Mouse (Mus musculus) embryonic facial prominence, embryonic 11.5 days (tissue): ENCODE measurements around the gene Glis2. TPM values are rescaled to one million over a fixed set of nuclear protein-coding genes. Genes with fewer than 3 reads are reported as not detected.
A peak's percentile ranks its signal among the peaks of the same experiment; 100 is the strongest.

Experiments
- ATAC-seq: fragments of 200-750 bp; cut with Nextera tagmentation; replicated peaks from 2 replicates; pipeline ENCODE4 v1.8.0; 2017; ENCODE audit warnings: low read depth; ENCODE audit not compliant: insufficient number of reproducible peaks, low FRiP score, low TSS enrichment
- DNase-seq: peaks from one replicate; pipeline ENCODE4 v3.0.0-alpha.2; 2015; ENCODE audit warnings: low spot score
- H3K27ac ChIP-seq: fragments of 300-500 bp; sonication (generic); replicated peaks from 2 replicates; pipeline ENCODE4 v1.5.1; 2014; ENCODE audit warnings: mild to moderate bottlenecking, low read depth, low read length, control low read depth
- H3K27me3 ChIP-seq: fragments of 300-500 bp; sonication (generic); 2 replicates; pipeline ENCODE4 v1.6.1; 2014; ENCODE audit warnings: mild to moderate bottlenecking, low read length, moderate library complexity, mixed read lengths; ENCODE audit not compliant: control insufficient read depth, insufficient read depth
- H3K36me3 ChIP-seq: fragments of 300-500 bp; sonication (generic); replicated peaks from 2 replicates; pipeline ENCODE4 v1.6.1; 2014; ENCODE audit warnings: low read depth, mild to moderate bottlenecking, low read length, moderate library complexity, mixed read lengths; ENCODE audit not compliant: control insufficient read depth, insufficient read depth
- H3K4me1 ChIP-seq: fragments of 300-500 bp; sonication (generic); 2 replicates; pipeline ENCODE4 v1.6.1; 2014; ENCODE audit warnings: low read length, mixed read lengths; ENCODE audit not compliant: control insufficient read depth, insufficient read depth
- H3K4me2 ChIP-seq: fragments of 300-500 bp; sonication (generic); 2 replicates; pipeline ENCODE4 v1.6.1; 2014; ENCODE audit warnings: low read depth, mild to moderate bottlenecking, control low read depth, low read length, moderate library complexity
- H3K4me3 ChIP-seq: fragments of 300-500 bp; sonication (generic); 2 replicates; pipeline ENCODE4 v1.5.1; 2014; ENCODE audit warnings: low read depth, low read length, control low read depth
- H3K9ac ChIP-seq: fragments of 300-500 bp; sonication (generic); replicated peaks from 2 replicates; pipeline ENCODE4 v1.6.1; 2014; ENCODE audit warnings: mild to moderate bottlenecking, control low read depth, low read length
- H3K9me3 ChIP-seq: fragments of 300-500 bp; sonication (generic); replicated peaks from 2 replicates; pipeline ENCODE4 v1.6.1; 2016; ENCODE audit warnings: mild to moderate bottlenecking, low read length, inconsistent platforms, mixed read lengths; ENCODE audit not compliant: control insufficient read depth
- WGBS: fragments of 180-500 bp; shearing (Covaris S2); extraction: QIAGEN DNeasy Blood & Tissue Kit; methylation state at CpG from one replicate; pipeline ENCODE4 v1.1.7; 2014; 5-methylcytosine and 5-hydroxymethylcytosine counted together
- polyA plus RNA-seq: library from polyadenylated mRNA; unstranded; fragments of >200 nt; fragmentation: Nextera tagmentation; extraction: Ambion mirVana; gene quantifications from 2 replicates; pipeline ENCODE4 v1.2.1, GENCODE M21; 2014

The Glis2 gene
- polyA plus RNA-seq, 1 experiment from 2014 or later: 19.9 TPM

GRCm38 (mm10) chr16:4552829-4553550 lies 41.5 kb upstream of the Glis2 start:
- Histone ChIP-seq H3K36me3 (peaks cover 8% of the 10 kb centered on the region), H3K9me3 (no peaks in the 10 kb centered on the region), H3K4me3 (no peak overlapping the region), H3K27me3 (no peaks in the 10 kb centered on the region), H3K9ac (peak overlapping the region; percentile 32), H3K4me1 (peaks cover 16% of the 10 kb centered on the region), H3K27ac (peak overlapping the region; percentile 87), H3K4me2 (peak overlapping the region; percentile 23)
- peak; percentile 73 for ATAC-seq
- peak; percentile 90 for DNase-seq
- 16% methylated on average over 6 of the region's 6 CpGs for WGBS

DNA sequence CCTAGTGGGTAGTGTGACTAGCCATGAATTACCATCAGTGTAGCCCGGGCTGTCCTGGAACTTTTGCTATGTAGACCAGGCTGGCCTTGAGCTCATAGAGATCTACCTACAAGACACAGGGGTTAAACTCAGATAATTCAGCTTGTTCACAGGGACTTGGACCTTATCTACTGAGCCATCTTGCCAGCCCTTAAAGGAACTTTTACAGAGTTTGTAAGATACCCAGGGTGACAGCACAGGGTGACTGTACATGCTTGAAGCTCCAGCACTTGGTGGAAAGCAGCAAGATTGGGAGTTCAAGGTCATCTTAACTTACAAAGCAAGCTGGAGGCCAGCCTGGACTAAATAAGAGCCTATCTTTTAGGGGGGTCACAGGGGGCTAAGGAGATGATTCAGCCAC lies 39.0 kb upstream of the Glis2 start:
- H3K4me1 ChIP-seq: peaks cover 16% of the 10 kb centered on the region
- no peak overlapping the region for H3K27ac ChIP-seq
- no peaks in the 10 kb centered on the region for H3K9me3 ChIP-seq
- H3K36me3 ChIP-seq: no peaks in the 10 kb centered on the region
- H3K4me2 ChIP-seq: no peak overlapping the region
- ATAC-seq: no peak
- no peak overlapping the region for H3K9ac ChIP-seq
- H3K27me3 ChIP-seq: no peaks in the 10 kb centered on the region
- DNase-seq: no peak
- no peak overlapping the region for H3K4me3 ChIP-seq
- WGBS: 100% methylated on average over 1 of the region's 1 CpGs

DNA sequence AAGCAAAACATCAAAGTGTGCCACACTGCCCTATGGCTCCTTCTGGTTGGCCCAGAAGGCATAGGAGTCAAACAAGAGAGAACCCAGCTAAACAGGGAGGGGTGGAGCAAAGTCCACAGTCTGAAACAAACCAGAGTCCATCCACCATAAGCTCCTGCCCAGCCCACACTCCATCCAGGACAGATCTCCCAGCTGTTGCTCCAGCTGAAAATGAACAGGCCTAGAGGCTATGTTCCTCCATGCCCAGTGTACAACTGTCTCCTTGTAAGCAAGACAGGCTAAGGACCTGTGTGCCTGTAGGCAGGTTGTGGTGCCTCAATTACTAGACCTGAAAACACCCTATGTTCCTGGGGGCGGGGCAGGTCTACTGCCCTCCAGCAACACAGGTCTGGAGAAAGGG lies 37.4 kb upstream of the Glis2 start:
- WGBS: 70% methylated on average over 1 of the region's 1 CpGs
- no peak for DNase-seq
- Histone ChIP-seq H3K36me3 (no peaks in the 10 kb centered on the region), H3K9ac (peak overlapping the region; percentile 88), H3K4me1 (peaks cover 16% of the 10 kb centered on the region), H3K4me2 (peak overlapping the region; percentile 85), H3K9me3 (no peaks in the 10 kb centered on the region), H3K27me3 (no peaks in the 10 kb centered on the region), H3K4me3 (peak overlapping the region; percentile 82; the same call in 1 of the 2 replicates), H3K27ac (no peak overlapping the region)
- ATAC-seq: no peak

- H3K27me3 ChIP-seq: no peaks in the 10 kb centered on the region
- DNase-seq (peak; percentile 74), ATAC-seq (peak; percentile 25; the same call in 1 of the 2 replicates)
- no peaks in the 10 kb centered on the region for H3K9me3 ChIP-seq
- peak overlapping the region; percentile 88 for H3K9ac ChIP-seq
- peaks cover 11% of the 10 kb centered on the region for H3K4me1 ChIP-seq
- peak overlapping the region; percentile 85 for H3K4me2 ChIP-seq
- peak overlapping the region; percentile 92 for H3K27ac ChIP-seq
- WGBS: under 1% methylated on average over 19 of the region's 19 CpGs
- no peaks in the 10 kb centered on the region for H3K36me3 ChIP-seq
- H3K4me3 ChIP-seq: peak overlapping the region; percentile 82
Measured at GRCm38 (mm10) chr16:4557949-4558348, 36.6 kb upstream of the Glis2 start.

DNA sequence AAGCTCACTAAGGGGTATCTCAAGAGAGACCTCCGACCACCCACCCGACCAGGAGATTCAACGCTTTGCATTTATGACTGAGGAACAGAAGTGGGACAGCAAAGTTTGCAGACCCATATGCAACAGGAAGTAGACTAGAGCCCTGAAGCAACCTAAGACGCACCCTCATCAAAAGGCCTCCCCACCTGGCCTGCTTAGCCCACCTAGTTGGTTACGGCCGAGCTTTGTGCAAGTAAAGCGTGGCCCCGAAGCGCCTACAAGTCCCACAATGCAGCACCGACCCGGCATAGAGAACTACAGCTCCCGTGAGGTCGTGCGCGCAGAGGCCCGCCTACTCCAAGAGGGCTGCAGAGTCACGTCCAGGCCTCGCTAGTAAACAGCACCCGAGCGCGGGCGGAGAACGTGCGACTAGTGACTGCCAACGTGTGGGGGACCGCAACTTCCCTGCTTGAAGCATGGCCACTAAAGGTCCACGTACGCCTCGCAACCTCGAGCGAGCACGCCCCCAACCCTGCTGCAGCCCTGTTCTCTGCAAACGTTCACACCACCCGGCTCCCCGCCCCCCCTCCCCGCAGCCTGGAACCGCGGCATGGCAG lies 36.0 kb upstream of the Glis2 start:
- WGBS: under 1% methylated on average over 38 of the region's 38 CpGs

DNA sequence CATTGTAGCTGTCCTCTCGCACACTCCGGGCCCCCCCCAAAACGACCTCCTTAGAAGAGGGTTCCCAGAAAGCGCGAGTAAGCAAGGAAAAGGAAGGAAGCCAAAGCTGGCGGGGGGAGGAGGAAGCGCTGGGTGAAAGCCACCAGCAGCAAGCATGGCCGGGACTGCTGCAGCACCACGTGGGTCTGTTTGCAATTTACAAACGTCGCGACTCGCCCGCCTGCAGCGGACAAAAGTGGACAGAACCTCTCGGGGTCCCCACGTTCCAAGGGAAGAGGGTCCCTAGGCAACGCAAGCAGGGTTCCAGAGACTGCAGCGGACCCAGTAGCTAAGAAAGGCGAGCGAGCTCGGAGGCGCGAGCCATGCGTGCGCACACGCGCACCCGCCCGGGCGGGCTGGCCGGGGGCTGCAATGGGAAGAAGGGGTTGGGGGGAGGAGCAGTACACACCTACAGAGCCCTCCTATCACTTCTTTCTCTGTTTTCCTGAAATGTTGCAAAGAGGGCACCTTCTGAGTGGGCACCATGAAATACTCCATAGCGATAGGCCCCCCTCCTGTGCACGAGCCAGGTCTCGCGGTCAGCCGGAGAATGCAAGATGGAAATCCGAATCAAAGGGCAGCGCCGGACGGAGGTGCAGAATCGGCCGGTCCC lies 35.4 kb upstream of the Glis2 start:
- Histone ChIP-seq H3K4me2 (peak overlapping the region; percentile 85), H3K9me3 (no peaks in the 10 kb centered on the region), H3K27me3 (no peaks in the 10 kb centered on the region), H3K27ac (peak overlapping the region; percentile 92), H3K36me3 (no peaks in the 10 kb centered on the region), H3K4me1 (peaks cover 4% of the 10 kb centered on the region; the same call in 1 of the 2 replicates), H3K4me3 (peak overlapping the region; percentile 82), H3K9ac (peak overlapping the region; percentile 88)
- 0% methylated on average over 43 of the region's 43 CpGs for WGBS
- ATAC-seq (peak; percentile 9), DNase-seq (peak; percentile 69)

More for the DNA sequence above, 36.0 kb upstream of the Glis2 start:
- DNase-seq (peak; percentile 95), ATAC-seq (peak; percentile 89)
- Histone ChIP-seq H3K9me3 (no peaks in the 10 kb centered on the region), H3K4me3 (peak overlapping the region; percentile 82), H3K27me3 (no peaks in the 10 kb centered on the region), H3K36me3 (no peaks in the 10 kb centered on the region), H3K4me1 (peaks cover 6% of the 10 kb centered on the region), H3K4me2 (peak overlapping the region; percentile 85), H3K27ac (peak overlapping the region; percentile 92), H3K9ac (peak overlapping the region; percentile 88)

DNA sequence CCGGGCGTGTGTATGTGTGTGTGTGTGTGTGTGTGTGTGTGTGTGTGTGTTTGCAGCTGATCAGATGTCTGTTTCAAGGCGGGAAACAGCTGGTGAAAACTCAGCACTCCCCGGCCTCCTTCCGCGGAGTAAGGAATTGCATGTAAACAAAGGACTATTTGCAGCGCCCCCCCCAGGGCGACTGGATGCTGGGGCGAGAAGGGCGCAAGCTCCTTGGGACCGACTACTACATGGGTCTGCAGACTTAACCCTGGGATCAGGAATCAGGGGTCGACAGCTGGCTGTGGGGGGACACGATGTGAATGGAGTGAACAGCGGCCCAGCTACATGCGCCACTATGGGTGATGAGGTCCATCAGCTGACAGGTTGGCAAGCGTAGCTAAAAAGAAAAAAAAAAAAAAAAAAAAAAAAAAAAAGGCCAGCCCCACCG lies 34.8 kb upstream of the Glis2 start, which contains the start of gene Tfap4:
Gene Tfap4, minus strand, starts transcription at position 140 of the 430 bp plus-strand sequence.
- H3K4me2 ChIP-seq: peak within 1 kb of the TSS; percentile 85
- H3K4me1 ChIP-seq: peaks cover 4% of the 10 kb centered on the region; the same call in 1 of the 2 replicates
- ATAC-seq (peak; percentile 10; the same call in 1 of the 2 replicates), DNase-seq (peak; percentile 93)
- H3K27ac ChIP-seq: peak within 1 kb of the TSS; percentile 92
- H3K9ac ChIP-seq: peak within 1 kb of the TSS; percentile 88
- H3K27me3 ChIP-seq: no peaks in the 10 kb centered on the region
- WGBS: under 1% methylated on average over 17 of the region's 17 CpGs
- H3K9me3 ChIP-seq: no peaks in the 10 kb centered on the region
- peak within 1 kb of the TSS; percentile 82 for H3K4me3 ChIP-seq
- H3K36me3 ChIP-seq: no peaks in the 10 kb centered on the region
